Mouse (Mus musculus): ENCODE measurements around the gene Nktr. TPM values are rescaled to one million over a fixed set of nuclear protein-coding genes. Genes with fewer than 3 reads are reported as not detected.

Gene Nktr
- polyA plus RNA-seq (2014; fragmentation: Nextera tagmentation; extraction: Ambion mirVana): 70.4 and 74.2 TPM in 2 replicates

GRCm38 (mm10) chr9:121718792-121719318, at the start of gene Nktr:
Gene Nktr, plus strand, starts transcription at chr9:121719169.
- TF ChIP-seq CTCF (IDR thresholded peaks at IDR 0.05; ENCODE audit: low read depth): peak; percentile 39
- peak within 1 kb of the TSS; percentile 97 for H3K27ac ChIP-seq (ENCODE audit: low read depth)
- peak within 1 kb of the TSS; percentile 87 for H3K4me3 ChIP-seq (ENCODE audit: low read depth, low read length)
- peak; percentile 99 for DNase-seq
- no peaks in the 10 kb centered on the region for H3K9me3 ChIP-seq (ENCODE audit: low read depth, low read length)
- H3K9ac ChIP-seq: peak within 1 kb of the TSS; percentile 93
- whole genome bisulfite sequencing: under 1% methylated on average over 59 of the region's 61 CpGs
- ATAC-seq (ENCODE audit: insufficient read depth): peak; percentile 99
- no peaks in the 10 kb centered on the region for H3K36me3 ChIP-seq (ENCODE audit: insufficient read depth)
- H3K4me1 ChIP-seq (ENCODE audit: insufficient read depth): no peaks in the 10 kb centered on the region
- peak within 1 kb of the TSS; percentile 96 for H3K4me2 ChIP-seq
- no peaks in the 10 kb centered on the region for H3K27me3 ChIP-seq (ENCODE audit: insufficient read depth, low read length)

GRCm38 (mm10) chr9:121669348-121669791, 49.6 kb upstream of the Nktr start:
- H3K4me1 ChIP-seq (ENCODE audit: insufficient read depth): peaks cover 8% of the 10 kb centered on the region
- DNase-seq: peak; percentile 86
- H3K4me2 ChIP-seq: peak overlapping the region; percentile 58
- peak overlapping the region; percentile 24 for H3K4me3 ChIP-seq (ENCODE audit: low read depth, low read length)
- H3K9me3 ChIP-seq (ENCODE audit: low read depth, low read length): no peaks in the 10 kb centered on the region
- peak; percentile 78; the same call in 1 of the 2 replicates for ATAC-seq (ENCODE audit: insufficient read depth)
- no peaks in the 10 kb centered on the region for H3K36me3 ChIP-seq (ENCODE audit: insufficient read depth)
- peak overlapping the region; percentile 46 for H3K9ac ChIP-seq
- peak; percentile 89 for TF ChIP-seq CTCF (IDR thresholded peaks at IDR 0.05; ENCODE audit: low read depth)
- H3K27me3 ChIP-seq (ENCODE audit: insufficient read depth, low read length): peaks cover 22% of the 10 kb centered on the region
- H3K27ac ChIP-seq (ENCODE audit: low read depth): no peak overlapping the region
- 1% methylated on average over 28 of the region's 28 CpGs for WGBS

GRCm38 (mm10) chr9:121671300-121671699, 47.7 kb upstream of the Nktr start:
- TF ChIP-seq CTCF (IDR thresholded peaks at IDR 0.05; ENCODE audit: low read depth): peak; percentile 73
- 35% methylated on average over 7 of the region's 7 CpGs for WGBS
- ATAC-seq (ENCODE audit: insufficient read depth): 0 out of 2 replicates have a peak, but pooled peaks have one; percentile 4

GRCm38 (mm10) chr9:121672311-121672710, 46.7 kb upstream of the Nktr start:
- Histone ChIP-seq H3K4me1 (ENCODE audit: insufficient read depth) (peaks cover 9% of the 10 kb centered on the region), H3K27ac (ENCODE audit: low read depth) (no peak overlapping the region), H3K9ac (no peak overlapping the region), H3K4me3 (ENCODE audit: low read depth, low read length) (no peak overlapping the region), H3K9me3 (ENCODE audit: low read depth, low read length) (no peaks in the 10 kb centered on the region), H3K4me2 (no peak overlapping the region), H3K27me3 (ENCODE audit: insufficient read depth, low read length) (peaks cover 22% of the 10 kb centered on the region), H3K36me3 (ENCODE audit: insufficient read depth) (no peaks in the 10 kb centered on the region)
- DNase-seq: peak; percentile 44
- no peak for TF ChIP-seq CTCF (IDR thresholded peaks at IDR 0.05; ENCODE audit: low read depth)
- ATAC-seq (ENCODE audit: insufficient read depth): peak; percentile 36; the same call in 1 of the 2 replicates
- WGBS: 29% methylated on average over 5 of the region's 5 CpGs

More at GRCm38 (mm10) chr9:121671300-121671699, 47.7 kb upstream of the Nktr start:
- Histone ChIP-seq H3K36me3 (ENCODE audit: insufficient read depth) (no peaks in the 10 kb centered on the region), H3K9me3 (ENCODE audit: low read depth, low read length) (no peaks in the 10 kb centered on the region), H3K9ac (no peak overlapping the region), H3K27me3 (ENCODE audit: insufficient read depth, low read length) (peaks cover 22% of the 10 kb centered on the region), H3K4me1 (ENCODE audit: insufficient read depth) (peaks cover 8% of the 10 kb centered on the region), H3K4me3 (ENCODE audit: low read depth, low read length) (no peak overlapping the region), H3K4me2 (no peak overlapping the region), H3K27ac (ENCODE audit: low read depth) (no peak overlapping the region)
- peak; percentile 85 for DNase-seq

- DNase-seq (no peak), ATAC-seq (ENCODE audit: insufficient read depth) (no peak)
- Histone ChIP-seq H3K4me3 (ENCODE audit: low read depth, low read length) (no peak overlapping the region), H3K9me3 (ENCODE audit: low read depth, low read length) (no peaks in the 10 kb centered on the region), H3K36me3 (ENCODE audit: insufficient read depth) (no peaks in the 10 kb centered on the region), H3K27ac (ENCODE audit: low read depth) (no peak overlapping the region), H3K4me1 (ENCODE audit: insufficient read depth) (peaks cover 16% of the 10 kb centered on the region), H3K4me2 (no peak overlapping the region), H3K9ac (no peak overlapping the region), H3K27me3 (ENCODE audit: insufficient read depth, low read length) (peaks cover 19% of the 10 kb centered on the region; the same call in 1 of the 2 replicates)
- 86% methylated on average over 5 of the region's 5 CpGs for WGBS
- TF ChIP-seq CTCF (IDR thresholded peaks at IDR 0.05; ENCODE audit: low read depth): no peak
Observed at GRCm38 (mm10) chr9:121673716-121674115, 45.3 kb upstream of the Nktr start.

GRCm38 (mm10) chr9:121675011-121675410, 44.0 kb upstream of the Nktr start:
- no peaks in the 10 kb centered on the region for H3K36me3 ChIP-seq (ENCODE audit: insufficient read depth)
- no peak overlapping the region for H3K4me2 ChIP-seq
- peaks cover 16% of the 10 kb centered on the region for H3K4me1 ChIP-seq (ENCODE audit: insufficient read depth)
- peaks cover 8% of the 10 kb centered on the region; the same call in 1 of the 2 replicates for H3K27me3 ChIP-seq (ENCODE audit: insufficient read depth, low read length)
- DNase-seq (no peak), ATAC-seq (ENCODE audit: insufficient read depth) (no peak)
- H3K4me3 ChIP-seq (ENCODE audit: low read depth, low read length): no peak overlapping the region
- no peak overlapping the region for H3K9ac ChIP-seq
- no peaks in the 10 kb centered on the region for H3K9me3 ChIP-seq (ENCODE audit: low read depth, low read length)
- no peak for TF ChIP-seq CTCF (IDR thresholded peaks at IDR 0.05; ENCODE audit: low read depth)
- no peak overlapping the region for H3K27ac ChIP-seq (ENCODE audit: low read depth)
- WGBS: 73% methylated on average over 9 of the region's 9 CpGs

GRCm38 (mm10) chr9:121675556-121675955, 43.4 kb upstream of the Nktr start:
- DNase-seq (no peak), ATAC-seq (ENCODE audit: insufficient read depth) (no peak)
- Histone ChIP-seq H3K9me3 (ENCODE audit: low read depth, low read length) (no peaks in the 10 kb centered on the region), H3K27ac (ENCODE audit: low read depth) (no peak overlapping the region), H3K36me3 (ENCODE audit: insufficient read depth) (no peaks in the 10 kb centered on the region), H3K9ac (no peak overlapping the region), H3K4me3 (ENCODE audit: low read depth, low read length) (no peak overlapping the region), H3K4me2 (no peak overlapping the region), H3K4me1 (ENCODE audit: insufficient read depth) (peaks cover 16% of the 10 kb centered on the region), H3K27me3 (ENCODE audit: insufficient read depth, low read length) (peaks cover 2% of the 10 kb centered on the region; the same call in 1 of the 2 replicates)
- WGBS: 76% methylated on average over 2 of the region's 2 CpGs
- no peak for TF ChIP-seq CTCF (IDR thresholded peaks at IDR 0.05; ENCODE audit: low read depth)

Measured in lung, embryonic 14.5 days (tissue).